24 mouse cellular contexts compared by ENCODE assay signal in genomic region chr7:117226294-117226693, GRCm38 (mm10).
"Had no signal": no experiment of that assay in that cellular context is flagged by ENCODE, and none has a peak within 500 bp of the region (broad histone marks: within the 10 kb centered on the region; RNA-seq: fewer than 3 reads in every experiment).

No protein-coding gene starts in this region.

- H3K27me3 ChIP-seq: limb, embryonic 12.5 days; limb, embryonic 15.5 days; lung, embryonic 15.5 days; megakaryocyte, embryonic 14.5 days; midbrain, embryonic 13.5 days; neural tube, embryonic 13.5 days; stomach, embryonic 15.5 days had no signal

- H3K9ac ChIP-seq: limb, embryonic 12.5 days; limb, embryonic 15.5 days; liver, embryonic 14.5 days; liver, postnatal 0 days; lung, embryonic 15.5 days; midbrain, embryonic 13.5 days; neural tube, embryonic 13.5 days; stomach, embryonic 15.5 days had no signal

- H3K4me2 ChIP-seq: limb, embryonic 12.5 days; limb, embryonic 15.5 days; liver, embryonic 11.5 days; lung, embryonic 15.5 days; midbrain, embryonic 13.5 days; neural tube, embryonic 13.5 days; stomach, embryonic 15.5 days had no signal

- H3K9me3 ChIP-seq: limb, embryonic 12.5 days; limb, embryonic 15.5 days; lung, embryonic 15.5 days; megakaryocyte, embryonic 14.5 days; midbrain, embryonic 10.5 days; midbrain, embryonic 13.5 days; neural tube, embryonic 13.5 days; stomach, embryonic 15.5 days had no signal

- DNase-seq: kidney, adult 18-20 months; left cerebral cortex, postnatal 4 days; liver, postnatal 0 days; lung, postnatal 36 days; retina, postnatal 1 day; right cerebral cortex, postnatal 25 days; spleen, adult 18-20 months; thymus, adult 2 months; thymus, postnatal 14 days; thymus, postnatal 4 days had no signal

- H3K4me3 ChIP-seq: limb, embryonic 12.5 days; limb, embryonic 15.5 days; lung, embryonic 15.5 days; megakaryocyte, embryonic 14.5 days; midbrain, embryonic 10.5 days; midbrain, embryonic 13.5 days; myocyte; neural tube, embryonic 13.5 days; stomach, embryonic 15.5 days had no signal

- ATAC-seq: hindbrain, postnatal 0 days; inflammation-experienced regulatory T-cells, adult 6 months; liver, postnatal 0 days; midbrain, embryonic 13.5 days; midbrain, embryonic 16.5 days had no signal

- H3K4me1 ChIP-seq: limb, embryonic 15.5 days; megakaryocyte, embryonic 14.5 days; midbrain, embryonic 10.5 days; midbrain, embryonic 13.5 days; stomach, embryonic 15.5 days had no signal

- H3K36me3 ChIP-seq: limb, embryonic 12.5 days; limb, embryonic 15.5 days; lung, embryonic 15.5 days; midbrain, embryonic 10.5 days; midbrain, embryonic 13.5 days; neural tube, embryonic 13.5 days; stomach, embryonic 15.5 days had no signal

- H3K27ac ChIP-seq: hindbrain, postnatal 0 days; limb, embryonic 12.5 days; limb, embryonic 15.5 days; liver, embryonic 14.5 days; lung, embryonic 15.5 days; midbrain, embryonic 10.5 days; midbrain, embryonic 13.5 days; neural tube, embryonic 13.5 days; stomach, embryonic 15.5 days had no signal
